Mouse (Mus musculus) myocyte (in vitro differentiated cells): ENCODE measurements at regions not wholly inside any gene's neighbourhood (a gene's known extent, or its start where the extent isn't known, plus 50 kb on each side); places are given as distances from the start of the nearest gene placed in this dataset.

Experiments used
- H3K27me3 ChIP-seq: one replicate; pipeline ENCODE4 v1.6.1; 2011; ENCODE audit not compliant: control insufficient read depth, insufficient read depth, insufficient read length
- H3K36me3 ChIP-seq: one replicate; pipeline ENCODE4 v1.6.1; 2011; ENCODE audit not compliant: control insufficient read depth, insufficient read depth
- H3K4me2 ChIP-seq: one replicate; pipeline ENCODE4 v1.6.1; 2011; ENCODE audit warnings: low read depth, control low read depth
- H3K4me3 ChIP-seq: one replicate; pipeline ENCODE4 v1.5.1; 2011; ENCODE audit warnings: mild to moderate bottlenecking, control low read depth, moderate library complexity
- H3K79me2 ChIP-seq: one replicate; pipeline ENCODE4 v1.6.1; 2011; ENCODE audit not compliant: control insufficient read depth, insufficient read depth
- H3ac ChIP-seq: one replicate; pipeline ENCODE4 v1.6.1; 2011; ENCODE audit not compliant: control insufficient read depth, insufficient read length
- CEBPB ChIP-seq: IDR thresholded peaks from 2 replicates; pipeline ENCODE4 v1.6.1; 2011; ENCODE audit warnings: mild to moderate bottlenecking, moderate library complexity; ENCODE audit not compliant: poor library complexity, insufficient read depth, severe bottlenecking
- E2F4 ChIP-seq: IDR thresholded peaks from one replicate; pipeline ENCODE4 v1.6.1; 2011; ENCODE audit warnings: mild to moderate bottlenecking, control low read depth, moderate library complexity; ENCODE audit not compliant: insufficient read depth
- MAX ChIP-seq: IDR thresholded peaks from one replicate; pipeline ENCODE4 v1.6.1; 2011; ENCODE audit warnings: low read depth, mild to moderate bottlenecking, control low read depth
- MYOD1 ChIP-seq, 3 experiments: IDR thresholded peaks; one replicate each; pipeline ENCODE4 v1.6.1; 2011; ENCODE audit warnings: control low read depth in 2 of 3, low read depth in 2 of 3, mild to moderate bottlenecking in 2 of 3, moderate library complexity in 1 of 3; ENCODE audit not compliant: insufficient read length in 2 of 3, control insufficient read depth in 1 of 3
- MYOG ChIP-seq, 3 experiments: IDR thresholded peaks; one replicate each; pipeline ENCODE4 v1.6.1; 2011; ENCODE audit warnings: control low read depth in 2 of 3, low read depth in 2 of 3, mild to moderate bottlenecking in 2 of 3; ENCODE audit not compliant: insufficient read length in 2 of 3, control insufficient read depth in 1 of 3, insufficient read depth in 1 of 3
- POLR2A ChIP-seq: IDR thresholded peaks from one replicate; pipeline ENCODE4 v1.6.1; 2011; ENCODE audit warnings: low read depth, mild to moderate bottlenecking, control low read depth, moderate library complexity; ENCODE audit not compliant: insufficient read length
- POLR2AphosphoS2 ChIP-seq: IDR thresholded peaks from one replicate; pipeline ENCODE4 v1.6.1; 2011; ENCODE audit warnings: low read depth, control low read depth; ENCODE audit not compliant: insufficient read length
- REST ChIP-seq: IDR thresholded peaks from one replicate; pipeline ENCODE4 v1.6.1; 2011; ENCODE audit warnings: mild to moderate bottlenecking, control low read depth, moderate library complexity; ENCODE audit not compliant: insufficient read depth, insufficient read length
- SRF ChIP-seq: IDR thresholded peaks from one replicate; pipeline ENCODE4 v1.6.1; 2011; ENCODE audit warnings: low read depth; ENCODE audit not compliant: control insufficient read depth, insufficient read length
- TCF12 ChIP-seq: IDR thresholded peaks from one replicate; pipeline ENCODE4 v1.6.1; 2011; ENCODE audit warnings: mild to moderate bottlenecking, control low read depth; ENCODE audit not compliant: poor library complexity, insufficient read depth, severe bottlenecking
- TCF3 ChIP-seq: IDR thresholded peaks from one replicate; pipeline ENCODE4 v1.6.1; 2011; ENCODE audit warnings: low read depth, control low read depth; ENCODE audit not compliant: insufficient read length
- USF1 ChIP-seq: IDR thresholded peaks from one replicate; pipeline ENCODE4 v1.6.1; 2011; ENCODE audit warnings: low read depth, mild to moderate bottlenecking, control low read depth, moderate library complexity

GRCm38 (mm10) chr2:75147399-75147798 lies 321.8 kb downstream of the Mtx2 start:
- Histone ChIP-seq H3ac (no peak overlapping the region), H3K4me3 (no peak overlapping the region), H3K4me2 (no peak overlapping the region), H3K36me3 (no peaks in the 10 kb centered on the region), H3K79me2 (no peaks in the 10 kb centered on the region), H3K27me3 (peaks cover 24% of the 10 kb centered on the region)
- no peak for TF ChIP-seq POLR2AphosphoS2
- TF ChIP-seq TCF12 = no peak
- no peak for TF ChIP-seq E2F4
- TF ChIP-seq USF1 = no peak

GRCm38 (mm10) chr2:75147967-75148366 lies 322.4 kb downstream of the Mtx2 start:
- no peaks in the 10 kb centered on the region for H3K36me3 ChIP-seq
- no peak overlapping the region for H3K4me3 ChIP-seq
- no peak overlapping the region for H3K4me2 ChIP-seq
- H3K79me2 ChIP-seq = no peaks in the 10 kb centered on the region
- peaks cover 25% of the 10 kb centered on the region for H3K27me3 ChIP-seq
- TF ChIP-seq SRF = no peak
- TF ChIP-seq POLR2A = no peak
- TF ChIP-seq TCF12 = no peak
- no peak overlapping the region for H3ac ChIP-seq

DNA sequence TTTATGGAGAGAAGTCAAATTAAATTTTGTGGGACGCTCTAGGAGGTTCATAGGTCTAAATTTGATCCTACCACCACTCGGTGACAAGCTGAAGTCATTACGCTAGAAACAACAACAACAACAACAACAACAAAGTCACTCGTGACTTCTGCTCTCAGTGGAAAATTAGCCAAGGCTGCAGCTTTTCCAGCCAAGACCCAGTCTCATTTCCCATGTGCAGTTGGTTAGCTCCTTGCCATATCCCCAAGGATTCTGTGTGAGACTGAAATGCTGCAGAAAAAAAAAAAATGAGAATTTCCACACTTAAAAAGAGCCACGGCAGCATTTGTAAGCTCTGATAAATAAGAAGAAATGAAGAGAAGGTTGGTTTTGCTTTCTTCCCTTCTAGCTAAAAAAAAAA lies 323.4 kb downstream of the Mtx2 start:
- Histone ChIP-seq H3K36me3 (no peaks in the 10 kb centered on the region), H3K27me3 (peaks cover 31% of the 10 kb centered on the region), H3K4me3 (no peak overlapping the region), H3K4me2 (no peak overlapping the region), H3K79me2 (no peaks in the 10 kb centered on the region), H3ac (no peak overlapping the region)
- TF ChIP-seq E2F4 (no peak), SRF (no peak), USF1 (no peak), CEBPB (no peak), MYOG (IDR thresholded peaks at IDR 0.05; ENCODE audit: control insufficient read depth in 1 of 3, insufficient read depth in 1 of 3, insufficient read length in 2 of 3, low read depth in 2 of 3) (no peak), TCF3 (no peak), TCF12 (no peak), MAX (no peak)

DNA sequence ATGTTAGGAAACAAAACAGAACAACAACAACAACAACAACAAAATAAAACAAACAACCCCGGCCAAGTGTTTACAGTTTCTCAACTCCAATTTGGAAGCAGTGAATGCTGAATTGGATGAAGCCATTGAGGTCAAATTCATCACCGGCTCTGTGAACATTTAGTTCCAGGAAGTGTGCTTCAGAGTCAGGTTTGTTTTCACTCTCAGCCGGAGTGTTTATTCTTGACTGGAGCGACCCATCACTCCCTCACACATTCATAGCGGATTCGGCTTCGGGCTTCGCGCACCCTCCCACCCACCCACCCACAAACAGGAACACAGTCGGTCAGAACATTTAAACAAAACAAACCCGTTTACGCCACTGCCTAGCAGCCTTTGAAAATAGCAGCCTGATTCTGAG lies 324.0 kb downstream of the Mtx2 start:
- TF ChIP-seq TCF12 = no peak
- no peak for TF ChIP-seq POLR2AphosphoS2
- TF ChIP-seq TCF3 = no peak
- TF ChIP-seq POLR2A = no peak
- no peak for TF ChIP-seq USF1
- no peak for TF ChIP-seq CEBPB
- TF ChIP-seq E2F4 = no peak
- no peak for TF ChIP-seq MYOG (IDR thresholded peaks at IDR 0.05; ENCODE audit: control insufficient read depth in 1 of 3, insufficient read depth in 1 of 3, insufficient read length in 2 of 3, low read depth in 2 of 3)
- TF ChIP-seq MYOD1 (IDR thresholded peaks at IDR 0.05; ENCODE audit: control insufficient read depth in 1 of 3, insufficient read length in 2 of 3, low read depth in 2 of 3) = no peak
- no peak for TF ChIP-seq REST
- TF ChIP-seq MAX = no peak
- TF ChIP-seq SRF = no peak

GRCm38 (mm10) chr2:75150986-75151385 lies 325.4 kb downstream of the Mtx2 start:
- Histone ChIP-seq H3K4me2 (no peak overlapping the region), H3K27me3 (peaks cover 31% of the 10 kb centered on the region), H3ac (no peak overlapping the region), H3K4me3 (no peak overlapping the region), H3K36me3 (no peaks in the 10 kb centered on the region), H3K79me2 (no peaks in the 10 kb centered on the region)
- no peak for TF ChIP-seq POLR2AphosphoS2
- no peak for TF ChIP-seq USF1
- no peak for TF ChIP-seq MYOD1 (IDR thresholded peaks at IDR 0.05; ENCODE audit: control insufficient read depth in 1 of 3, insufficient read length in 2 of 3, low read depth in 2 of 3)
- no peak for TF ChIP-seq TCF12
- TF ChIP-seq POLR2A = no peak
- TF ChIP-seq E2F4 = no peak
- no peak for TF ChIP-seq MAX
- no peak for TF ChIP-seq TCF3
- no peak for TF ChIP-seq REST
- TF ChIP-seq MYOG (IDR thresholded peaks at IDR 0.05; ENCODE audit: control insufficient read depth in 1 of 3, insufficient read depth in 1 of 3, insufficient read length in 2 of 3, low read depth in 2 of 3) = no peak
- TF ChIP-seq CEBPB = no peak
- no peak for TF ChIP-seq SRF

More for the DNA sequence above, 324.0 kb downstream of the Mtx2 start:
- H3K4me2 ChIP-seq = no peak overlapping the region
- H3K79me2 ChIP-seq = no peaks in the 10 kb centered on the region
- H3ac ChIP-seq = no peak overlapping the region
- H3K4me3 ChIP-seq = no peak overlapping the region
- no peaks in the 10 kb centered on the region for H3K36me3 ChIP-seq
- H3K27me3 ChIP-seq = peaks cover 33% of the 10 kb centered on the region
